Mouse (Mus musculus) bone marrow, adult 2 months (tissue): ENCODE data around the gene Lsm4. TPM values are rescaled to one million over a fixed set of nuclear protein-coding genes. Genes with fewer than 3 reads are reported as not detected.

Experiments used
- H3K27ac ChIP-seq: fragments of 200-500 bp; 2 replicates; pipeline ENCODE4 v1.5.1; 2012; ENCODE audit warnings: low read depth, mild to moderate bottlenecking, control low read depth, inconsistent platforms, low read length; ENCODE audit not compliant: control insufficient read depth, poor library complexity, insufficient read depth
- H3K4me1 ChIP-seq: fragments of 200-500 bp; 2 replicates; pipeline ENCODE4 v1.6.1; 2011; ENCODE audit warnings: low read length; ENCODE audit not compliant: control insufficient read depth, insufficient read depth
- H3K4me3 ChIP-seq: fragments of 200-500 bp; replicated peaks from 2 replicates; pipeline ENCODE3; 2011; ENCODE audit warnings: mild to moderate bottlenecking, low read depth, low read length, control low read depth; ENCODE audit not compliant: control insufficient read depth
- POLR2A ChIP-seq: fragments of 200-500 bp; IDR thresholded peaks from 2 replicates; pipeline ENCODE4 v1.6.1; 2011; ENCODE audit warnings: low read depth, mild to moderate bottlenecking, control low read depth, low read length, borderline replicate concordance; ENCODE audit not compliant: control insufficient read depth
- WGBS: fragments of 180-500 bp; shearing (Covaris S2); methylation state at CpG from one replicate; pipeline ENCODE4 v1.1.7; 2018; 5-methylcytosine and 5-hydroxymethylcytosine counted together
- polyA plus RNA-seq: library from polyadenylated mRNA; stranded (reverse); fragments of >200 nt; gene quantifications from 2 replicates; pipeline ENCODE4 v1.2.4, GENCODE M21; 2011; ENCODE audit warnings: low replicate concordance; ENCODE audit not compliant: missing spikeins, insufficient read depth, insufficient read length

The Lsm4 gene
- polyA plus RNA-seq, 1 experiment: 119 TPM

DNA sequence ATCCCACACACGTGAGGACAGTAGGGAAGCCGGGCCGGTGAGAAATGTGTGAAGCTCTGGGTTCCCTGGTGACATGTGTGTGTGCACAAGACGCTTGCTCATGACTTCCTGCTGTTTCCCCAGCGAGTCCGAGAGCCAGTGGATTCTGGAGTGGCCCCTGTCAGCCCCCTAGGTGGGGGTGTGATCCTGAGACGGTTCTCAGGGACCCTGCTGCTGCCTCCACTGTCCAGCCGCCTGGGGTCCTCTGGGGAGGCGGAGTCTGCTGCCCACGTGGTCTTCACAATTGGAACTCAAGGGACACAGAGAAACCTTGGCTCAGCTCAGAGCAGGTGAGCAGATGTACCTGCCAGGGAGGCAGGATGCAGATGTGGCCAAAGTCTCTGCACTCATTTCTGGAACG lies 53.7 kb downstream of the Lsm4 start:
- peaks cover 2% of the 10 kb centered on the region; the same call in 1 of the 2 replicates for H3K4me1 ChIP-seq
- no peak overlapping the region for H3K27ac ChIP-seq
- no peak for TF ChIP-seq POLR2A
- no peak overlapping the region for H3K4me3 ChIP-seq
- WGBS: 37% methylated on average over 11 of the region's 11 CpGs

Other genes starting within 250 kb of the Lsm4 start
- 5.0 and 6.1 TPM in 2 replicates for gene Crtc1, start 233.7 kb upstream of the Lsm4 start, polyA plus RNA-seq
- 7.1 and 11.0 TPM in 2 replicates for gene Klhl26, start 196.3 kb upstream of the Lsm4 start, polyA plus RNA-seq
- 1.3 TPM in 1 of 2 replicates, not detected in the other for gene Tmem59l, start 185.9 kb upstream of the Lsm4 start, polyA plus RNA-seq
- gene Crlf1, start 180.1 kb upstream of the Lsm4 start, polyA plus RNA-seq: 3.7 and 5.5 TPM in 2 replicates
- 46.9 and 63.6 TPM in 2 replicates for gene Rex1bd, start 166.5 kb upstream of the Lsm4 start, polyA plus RNA-seq
- 961 and 1,100 TPM in 2 replicates for gene Uba52, start 162.4 kb upstream of the Lsm4 start, polyA plus RNA-seq
- gene Fkbp8, start 145.5 kb upstream of the Lsm4 start, polyA plus RNA-seq: 98.7 and 181 TPM in 2 replicates
- gene Kxd1, start 145.3 kb upstream of the Lsm4 start, polyA plus RNA-seq: 29.0 and 41.3 TPM in 2 replicates
- 11.9 and 17.8 TPM in 2 replicates for gene Ell, start 133.8 kb upstream of the Lsm4 start, polyA plus RNA-seq
- gene Isyna1, start 78.9 kb upstream of the Lsm4 start, polyA plus RNA-seq: 11.2 and 23.7 TPM in 2 replicates
- gene Ssbp4, start 64.4 kb upstream of the Lsm4 start, polyA plus RNA-seq: 45.2 and 107 TPM in 2 replicates
- 3.4 and 18.8 TPM in 2 replicates for gene Lrrc25, start 57.1 kb upstream of the Lsm4 start, polyA plus RNA-seq
- gene Gdf15, start 40.8 kb upstream of the Lsm4 start, polyA plus RNA-seq: 3.1 TPM in 1 of 2 replicates, not detected in the other
- gene Pgpep1, start 12.9 kb upstream of the Lsm4 start, polyA plus RNA-seq: 4.3 and 21.1 TPM in 2 replicates
- gene Jund, start 25.7 kb downstream of the Lsm4 start, polyA plus RNA-seq: 48.1 and 58.0 TPM in 2 replicates
- 0.29 TPM in 1 of 2 replicates, not detected in the other for gene Iqcn, start 30.2 kb downstream of the Lsm4 start, polyA plus RNA-seq
- gene Gm3336, start 45.3 kb downstream of the Lsm4 start, polyA plus RNA-seq: not detected in 2 replicates
- gene Pde4c, start 50.5 kb downstream of the Lsm4 start, polyA plus RNA-seq: 2.7 and 3.2 TPM in 2 replicates
- gene Rab3a, start 81.4 kb downstream of the Lsm4 start, polyA plus RNA-seq: 9.7 and 13.3 TPM in 2 replicates
- 15.1 and 28.2 TPM in 2 replicates for gene Mpv17l2, start 87.7 kb downstream of the Lsm4 start, polyA plus RNA-seq
- 12.8 and 19.5 TPM in 2 replicates for gene Pik3r2, start 103.5 kb downstream of the Lsm4 start, polyA plus RNA-seq
- 20.5 and 70.7 TPM in 2 replicates for gene Mast3, start 131.8 kb downstream of the Lsm4 start, polyA plus RNA-seq
- 0.36 and 1.9 TPM in 2 replicates for gene Il12rb1, start 135.2 kb downstream of the Lsm4 start, polyA plus RNA-seq
- gene Arrdc2, start 166.5 kb downstream of the Lsm4 start, polyA plus RNA-seq: 19.1 and 44.8 TPM in 2 replicates
- not detected in 2 replicates for gene Kcnn1, start 190.0 kb downstream of the Lsm4 start, polyA plus RNA-seq
- gene Ccdc124, start 200.7 kb downstream of the Lsm4 start, polyA plus RNA-seq: 27.6 and 41.7 TPM in 2 replicates
- gene Slc5a5, start 219.5 kb downstream of the Lsm4 start, polyA plus RNA-seq: not detected in 2 replicates
- 1,290 and 1,544 TPM in 2 replicates for gene Rpl18a, start 224.2 kb downstream of the Lsm4 start, polyA plus RNA-seq
- 8.9 and 18.9 TPM in 2 replicates for gene Map1s, start 232.7 kb downstream of the Lsm4 start, polyA plus RNA-seq